Mouse (Mus musculus) lung, embryonic 15.5 days (tissue): ENCODE measurements around the gene Hhipl1. TPM values are rescaled to one million over a fixed set of nuclear protein-coding genes. Genes with fewer than 3 reads are reported as not detected.
A peak's percentile ranks its signal among the peaks of the same experiment; 100 is the strongest.

ENCODE experiments used
- ATAC-seq: fragments of 200-750 bp; cut with Nextera tagmentation; 2 replicates; pipeline ENCODE4 v1.8.0; 2017; ENCODE audit warnings: moderate number of reproducible peaks, borderline replicate concordance; ENCODE audit not compliant: low FRiP score, low TSS enrichment; ENCODE audit errors: extremely low read depth
- H3K27ac ChIP-seq: fragments of 300-500 bp; sonication (generic); 2 replicates; pipeline ENCODE4 v1.5.1; 2015; ENCODE audit warnings: moderate library complexity, mild to moderate bottlenecking, inconsistent platforms
- H3K27me3 ChIP-seq: fragments of 300-500 bp; sonication (generic); 2 replicates; pipeline ENCODE4 v1.6.1; 2015; ENCODE audit warnings: inconsistent platforms
- H3K36me3 ChIP-seq: fragments of 300-500 bp; sonication (generic); 2 replicates; pipeline ENCODE4 v1.6.1; 2015; ENCODE audit warnings: inconsistent platforms
- H3K4me1 ChIP-seq: fragments of 300-500 bp; sonication (generic); 2 replicates; pipeline ENCODE4 v1.6.1; 2015; ENCODE audit warnings: inconsistent platforms
- H3K4me2 ChIP-seq: fragments of 300-500 bp; sonication (generic); 2 replicates; pipeline ENCODE4 v1.6.1; 2015; ENCODE audit warnings: inconsistent platforms, mild to moderate bottlenecking, moderate library complexity
- H3K4me3 ChIP-seq: fragments of 300-500 bp; sonication (generic); 2 replicates; pipeline ENCODE4 v1.5.1; 2015; ENCODE audit warnings: mild to moderate bottlenecking, inconsistent platforms
- H3K9ac ChIP-seq: fragments of 300-500 bp; sonication (generic); 2 replicates; pipeline ENCODE4 v1.6.1; 2015; ENCODE audit warnings: inconsistent platforms
- H3K9me3 ChIP-seq: fragments of 300-500 bp; sonication (generic); 2 replicates; pipeline ENCODE4 v1.6.1; 2016; ENCODE audit warnings: inconsistent platforms
- WGBS: fragments of 180-500 bp; shearing (Covaris S2); methylation state at CpG from one replicate; pipeline ENCODE4 v1.1.7; 2015; 5-methylcytosine and 5-hydroxymethylcytosine counted together
- polyA plus RNA-seq: library from polyadenylated mRNA; unstranded; fragments of >200 nt; fragmentation: Nextera tagmentation; extraction: Ambion mirVana; gene quantifications from 2 replicates; pipeline ENCODE4 v1.2.1, GENCODE M21; 2015

Gene Hhipl1
- polyA plus RNA-seq, 1 experiment from 2014 or later, result 1.0 TPM

- peak overlapping the region; percentile 83 for H3K4me2 ChIP-seq
- no peak for ATAC-seq
- no peaks in the 10 kb centered on the region for H3K9me3 ChIP-seq
- H3K9ac ChIP-seq, result no peak overlapping the region
- no peak overlapping the region for H3K27ac ChIP-seq
- WGBS, result 76% methylated on average over 16 of the region's 16 CpGs
- peaks cover 7% of the 10 kb centered on the region; the same call in 1 of the 2 replicates for H3K27me3 ChIP-seq
- no peak overlapping the region for H3K4me3 ChIP-seq
- H3K4me1 ChIP-seq, result peaks cover 57% of the 10 kb centered on the region
- no peaks in the 10 kb centered on the region for H3K36me3 ChIP-seq
Measured at GRCm38 (mm10) chr12:108271351-108272142, 34.5 kb upstream of the Hhipl1 start.

- Histone ChIP-seq H3K9ac (no peak overlapping the region), H3K36me3 (no peaks in the 10 kb centered on the region), H3K27me3 (peaks cover 8% of the 10 kb centered on the region; the same call in 1 of the 2 replicates), H3K9me3 (no peaks in the 10 kb centered on the region), H3K4me2 (peak overlapping the region; percentile 83), H3K4me1 (peaks cover 57% of the 10 kb centered on the region), H3K4me3 (no peak overlapping the region), H3K27ac (no peak overlapping the region)
- WGBS, result 53% methylated on average over 7 of the region's 7 CpGs
- no peak for ATAC-seq
Measured at GRCm38 (mm10) chr12:108272143-108272635, 33.9 kb upstream of the Hhipl1 start.

- H3K36me3 ChIP-seq, result no peaks in the 10 kb centered on the region
- ATAC-seq, result no peak
Measured at GRCm38 (mm10) chr12:108273466-108274312, 32.4 kb upstream of the Hhipl1 start.

GRCm38 (mm10) chr12:108274313-108274595, 31.8 kb upstream of the Hhipl1 start:
- Histone ChIP-seq H3K9ac (peak overlapping the region; percentile 73), H3K4me2 (peak overlapping the region; percentile 83), H3K4me1 (peaks cover 72% of the 10 kb centered on the region), H3K9me3 (no peaks in the 10 kb centered on the region), H3K27me3 (peaks cover 11% of the 10 kb centered on the region; the same call in 1 of the 2 replicates), H3K27ac (no peak overlapping the region), H3K4me3 (peak overlapping the region; percentile 67), H3K36me3 (no peaks in the 10 kb centered on the region)
- no peak for ATAC-seq
- 1% methylated on average over 31 of the region's 35 CpGs for WGBS

More at GRCm38 (mm10) chr12:108273466-108274312, 32.4 kb upstream of the Hhipl1 start:
- Histone ChIP-seq H3K9me3 (no peaks in the 10 kb centered on the region), H3K4me3 (peak overlapping the region; percentile 67), H3K4me2 (peak overlapping the region; percentile 83), H3K4me1 (peaks cover 68% of the 10 kb centered on the region), H3K27ac (no peak overlapping the region), H3K9ac (peak overlapping the region; percentile 73), H3K27me3 (peaks cover 11% of the 10 kb centered on the region; the same call in 1 of the 2 replicates)
- 6% methylated on average over 21 of the region's 21 CpGs for WGBS

GRCm38 (mm10) chr12:108274661-108275507, 31.2 kb upstream of the Hhipl1 start, which contains the start of gene Ccdc85c:
Ccdc85c (minus strand) TSS chr12:108275425.
- Histone ChIP-seq H3K36me3 (no peaks in the 10 kb centered on the region), H3K27me3 (peaks cover 11% of the 10 kb centered on the region; the same call in 1 of the 2 replicates), H3K4me2 (peak within 1 kb of the TSS; percentile 83), H3K27ac (peak within 1 kb of the TSS; percentile 77), H3K4me3 (peak within 1 kb of the TSS; percentile 67), H3K4me1 (peaks cover 72% of the 10 kb centered on the region), H3K9ac (peak within 1 kb of the TSS; percentile 73), H3K9me3 (no peaks in the 10 kb centered on the region)
- under 1% methylated on average over 94 of the region's 120 CpGs for WGBS
- ATAC-seq, result no peak

- peaks cover 70% of the 10 kb centered on the region for H3K4me1 ChIP-seq
- peak overlapping the region; percentile 77 for H3K27ac ChIP-seq
- WGBS, result under 1% methylated on average over 26 of the region's 37 CpGs
- no peaks in the 10 kb centered on the region for H3K9me3 ChIP-seq
- no peaks in the 10 kb centered on the region for H3K36me3 ChIP-seq
- peak overlapping the region; percentile 67 for H3K4me3 ChIP-seq
- H3K27me3 ChIP-seq, result peaks cover 11% of the 10 kb centered on the region; the same call in 1 of the 2 replicates
- peak; percentile 96 for ATAC-seq
- H3K9ac ChIP-seq, result peak overlapping the region; percentile 57
- peak overlapping the region; percentile 83 for H3K4me2 ChIP-seq
Measured at GRCm38 (mm10) chr12:108275508-108275890, 30.6 kb upstream of the Hhipl1 start.

GRCm38 (mm10) chr12:108275920-108276822, 29.9 kb upstream of the Hhipl1 start:
- Histone ChIP-seq H3K9ac (peak overlapping the region; percentile 57), H3K4me3 (peak overlapping the region; percentile 67), H3K9me3 (no peaks in the 10 kb centered on the region), H3K27ac (peak overlapping the region; percentile 77), H3K27me3 (peaks cover 11% of the 10 kb centered on the region; the same call in 1 of the 2 replicates), H3K4me1 (peaks cover 65% of the 10 kb centered on the region), H3K4me2 (peak overlapping the region; percentile 83), H3K36me3 (no peaks in the 10 kb centered on the region)
- peak; percentile 32; the same call in 1 of the 2 replicates for ATAC-seq
- under 1% methylated on average over 46 of the region's 47 CpGs for WGBS

GRCm38 (mm10) chr12:108277341-108277841, 28.7 kb upstream of the Hhipl1 start:
- ATAC-seq, result no peak
- Histone ChIP-seq H3K4me1 (peaks cover 53% of the 10 kb centered on the region), H3K9me3 (no peaks in the 10 kb centered on the region), H3K4me3 (peak overlapping the region; percentile 10; the same call in 1 of the 2 replicates), H3K9ac (peak overlapping the region; percentile 10; the same call in 1 of the 2 replicates), H3K36me3 (no peaks in the 10 kb centered on the region), H3K27me3 (peaks cover 11% of the 10 kb centered on the region; the same call in 1 of the 2 replicates), H3K4me2 (peak overlapping the region; percentile 83), H3K27ac (no peak overlapping the region)
- WGBS, result 9% methylated on average over 12 of the region's 12 CpGs

GRCm38 (mm10) chr12:108278221-108278918, 27.7 kb upstream of the Hhipl1 start:
- H3K9me3 ChIP-seq, result no peaks in the 10 kb centered on the region
- WGBS, result 35% methylated on average over 15 of the region's 15 CpGs
- H3K27ac ChIP-seq, result no peak overlapping the region; the same call in 1 of the 2 replicates
- H3K4me3 ChIP-seq, result no peak overlapping the region
- peaks cover 44% of the 10 kb centered on the region for H3K4me1 ChIP-seq
- no peaks in the 10 kb centered on the region for H3K36me3 ChIP-seq
- ATAC-seq, result no peak
- peaks cover 11% of the 10 kb centered on the region; the same call in 1 of the 2 replicates for H3K27me3 ChIP-seq
- 0 out of 2 replicates have a peak overlapping the region, but pooled peaks have one; percentile 83 for H3K4me2 ChIP-seq
- H3K9ac ChIP-seq, result no peak overlapping the region
